Mouse (Mus musculus) forebrain, embryonic 11.5 days (tissue): ENCODE measurements around the gene Ackr3. TPM values are rescaled to one million over a fixed set of nuclear protein-coding genes. Genes with fewer than 3 reads are reported as not detected.

ENCODE experiments used
- ATAC-seq: fragments of 200-750 bp; cut with Nextera tagmentation; replicated peaks from 2 replicates; pipeline ENCODE4 v1.8.0; 2017; ENCODE audit warnings: moderate TSS enrichment; ENCODE audit not compliant: low FRiP score
- DNase-seq: peaks from one replicate; pipeline ENCODE4 v3.0.0-alpha.2; 2017; ENCODE audit warnings: low spot score
- H3K27ac ChIP-seq: fragments of 300-500 bp; sonication (generic); 2 replicates; pipeline ENCODE4 v1.5.1; 2014; ENCODE audit warnings: low read depth, low read length
- H3K27me3 ChIP-seq: fragments of 300-500 bp; sonication (generic); 2 replicates; pipeline ENCODE4 v1.6.1; 2014; ENCODE audit warnings: mild to moderate bottlenecking, low read length, mixed read lengths; ENCODE audit not compliant: control insufficient read depth, insufficient read depth
- H3K36me3 ChIP-seq: fragments of 300-500 bp; sonication (generic); 2 replicates; pipeline ENCODE4 v1.6.1; 2014; ENCODE audit warnings: mild to moderate bottlenecking, low read length, moderate library complexity, mixed read lengths; ENCODE audit not compliant: control insufficient read depth, insufficient read depth
- H3K4me1 ChIP-seq: fragments of 300-500 bp; sonication (generic); replicated peaks from 2 replicates; pipeline ENCODE4 v1.6.1; 2014; ENCODE audit warnings: low read length, mixed read lengths; ENCODE audit not compliant: control insufficient read depth, insufficient read depth
- H3K4me2 ChIP-seq: fragments of 300-500 bp; sonication (generic); 2 replicates; pipeline ENCODE4 v1.6.1; 2014; ENCODE audit warnings: low read depth, mild to moderate bottlenecking, low read length, moderate library complexity, mixed read lengths; ENCODE audit not compliant: severe bottlenecking
- H3K4me3 ChIP-seq: fragments of 300-500 bp; sonication (generic); 2 replicates; pipeline ENCODE4 v1.5.1; 2014; ENCODE audit warnings: low read depth, low read length
- H3K9ac ChIP-seq: fragments of 300-500 bp; sonication (generic); 2 replicates; pipeline ENCODE4 v1.6.1; 2014; ENCODE audit warnings: low read length
- H3K9me3 ChIP-seq: fragments of 300-500 bp; sonication (generic); 2 replicates; pipeline ENCODE4 v1.6.1; 2016; ENCODE audit warnings: low read length, mixed read lengths; ENCODE audit not compliant: control insufficient read depth
- WGBS: fragments of 180-500 bp; shearing (Covaris S2); extraction: QIAGEN DNeasy Blood & Tissue Kit; methylation state at CpG from one replicate; pipeline ENCODE4 v1.1.7; 2014; 5-methylcytosine and 5-hydroxymethylcytosine counted together
- polyA plus RNA-seq: library from polyadenylated mRNA; unstranded; fragments of >200 nt; fragmentation: Nextera tagmentation; extraction: Ambion mirVana; gene quantifications from 2 replicates; pipeline ENCODE4 v1.2.1, GENCODE M21; 2014

Gene Ackr3
- polyA plus RNA-seq, 1 experiment from 2014 or later, result 31.2 TPM

GRCm38 (mm10) chr1:90214021-90214420 lies 10.2 kb downstream of the Ackr3 start:
- ATAC-seq (no peak), DNase-seq (no peak)
- Histone ChIP-seq H3K27ac (no peak overlapping the region), H3K4me2 (no peak overlapping the region), H3K27me3 (no peaks in the 10 kb centered on the region), H3K9ac (no peak overlapping the region), H3K4me3 (no peak overlapping the region), H3K4me1 (peaks cover 5% of the 10 kb centered on the region; the same call in 1 of the 2 replicates), H3K36me3 (peaks cover 12% of the 10 kb centered on the region), H3K9me3 (no peaks in the 10 kb centered on the region; the same call in 1 of the 2 replicates)
- 94% methylated on average over 12 of the region's 12 CpGs for WGBS

GRCm38 (mm10) chr1:90214926-90215325 lies 11.1 kb downstream of the Ackr3 start:
- Histone ChIP-seq H3K9ac (no peak overlapping the region), H3K4me3 (no peak overlapping the region), H3K27ac (no peak overlapping the region), H3K4me2 (no peak overlapping the region), H3K36me3 (peaks cover 12% of the 10 kb centered on the region), H3K27me3 (no peaks in the 10 kb centered on the region), H3K9me3 (no peaks in the 10 kb centered on the region; the same call in 1 of the 2 replicates), H3K4me1 (peaks cover 7% of the 10 kb centered on the region; the same call in 1 of the 2 replicates)
- 95% methylated on average over 6 of the region's 6 CpGs for WGBS
- DNase-seq (no peak), ATAC-seq (no peak)

- Histone ChIP-seq H3K27me3 (no peaks in the 10 kb centered on the region), H3K27ac (no peak overlapping the region), H3K4me2 (no peak overlapping the region), H3K9ac (no peak overlapping the region), H3K4me1 (peaks cover 10% of the 10 kb centered on the region; the same call in 1 of the 2 replicates), H3K36me3 (peaks cover 12% of the 10 kb centered on the region), H3K4me3 (no peak overlapping the region), H3K9me3 (no peaks in the 10 kb centered on the region; the same call in 1 of the 2 replicates)
- 81% methylated on average over 2 of the region's 2 CpGs for WGBS
- DNase-seq (no peak), ATAC-seq (no peak)
These were observed 12.1 kb downstream of the Ackr3 start for GRCm38 (mm10) chr1:90215881-90216280.

GRCm38 (mm10) chr1:90216395-90216794 lies 12.6 kb downstream of the Ackr3 start:
- Histone ChIP-seq H3K9me3 (no peaks in the 10 kb centered on the region; the same call in 1 of the 2 replicates), H3K36me3 (peaks cover 12% of the 10 kb centered on the region), H3K4me1 (peaks cover 14% of the 10 kb centered on the region), H3K27ac (no peak overlapping the region), H3K4me2 (no peak overlapping the region), H3K4me3 (no peak overlapping the region), H3K9ac (no peak overlapping the region), H3K27me3 (no peaks in the 10 kb centered on the region)
- DNase-seq (no peak), ATAC-seq (no peak)
- WGBS, result 69% methylated on average over 1 of the region's 1 CpGs

- peaks cover 29% of the 10 kb centered on the region for H3K4me1 ChIP-seq
- H3K27me3 ChIP-seq, result no peaks in the 10 kb centered on the region
- no peak for ATAC-seq
- no peaks in the 10 kb centered on the region for H3K36me3 ChIP-seq
- no peak overlapping the region for H3K4me3 ChIP-seq
- 0 out of 2 replicates have a peak overlapping the region, but pooled peaks have one; percentile 2 for H3K9ac ChIP-seq
- no peak for DNase-seq
- H3K9me3 ChIP-seq, result no peaks in the 10 kb centered on the region; the same call in 1 of the 2 replicates
- 12% methylated on average over 9 of the region's 9 CpGs for WGBS
- peak overlapping the region; percentile 48; the same call in 1 of the 2 replicates for H3K27ac ChIP-seq
- no peak overlapping the region for H3K4me2 ChIP-seq
These were observed 16.5 kb downstream of the Ackr3 start for GRCm38 (mm10) chr1:90220280-90220679.

- Histone ChIP-seq H3K9me3 (no peaks in the 10 kb centered on the region; the same call in 1 of the 2 replicates), H3K4me3 (no peak overlapping the region), H3K36me3 (no peaks in the 10 kb centered on the region), H3K9ac (no peak overlapping the region), H3K4me1 (peaks cover 29% of the 10 kb centered on the region), H3K4me2 (no peak overlapping the region), H3K27me3 (no peaks in the 10 kb centered on the region), H3K27ac (no peak overlapping the region)
- DNase-seq (no peak), ATAC-seq (no peak)
- WGBS, result 76% methylated on average over 4 of the region's 4 CpGs
These were observed 17.1 kb downstream of the Ackr3 start for GRCm38 (mm10) chr1:90220844-90221243.

- ATAC-seq (peak; percentile 73), DNase-seq (peak; percentile 80)
- 32% methylated on average over 18 of the region's 18 CpGs for WGBS
- Histone ChIP-seq H3K4me1 (peaks cover 29% of the 10 kb centered on the region), H3K27ac (peak overlapping the region; percentile 72), H3K4me2 (peak overlapping the region; percentile 31), H3K4me3 (no peak overlapping the region), H3K9me3 (no peaks in the 10 kb centered on the region; the same call in 1 of the 2 replicates), H3K27me3 (no peaks in the 10 kb centered on the region), H3K9ac (no peak overlapping the region), H3K36me3 (no peaks in the 10 kb centered on the region)
These were observed 18.1 kb downstream of the Ackr3 start for GRCm38 (mm10) chr1:90221811-90222361.

GRCm38 (mm10) chr1:90222427-90222901 lies 18.7 kb downstream of the Ackr3 start:
- Histone ChIP-seq H3K4me3 (no peak overlapping the region), H3K4me1 (peaks cover 30% of the 10 kb centered on the region), H3K36me3 (no peaks in the 10 kb centered on the region), H3K4me2 (peak overlapping the region; percentile 31), H3K9me3 (no peaks in the 10 kb centered on the region; the same call in 1 of the 2 replicates), H3K27me3 (no peaks in the 10 kb centered on the region), H3K27ac (peak overlapping the region; percentile 72), H3K9ac (no peak overlapping the region)
- no peak for DNase-seq
- ATAC-seq, result peak; percentile 37; the same call in 1 of the 2 replicates
- 29% methylated on average over 17 of the region's 17 CpGs for WGBS

- ATAC-seq (no peak), DNase-seq (no peak)
- peaks cover 32% of the 10 kb centered on the region for H3K4me1 ChIP-seq
- 5% methylated on average over 2 of the region's 2 CpGs for WGBS
- H3K9me3 ChIP-seq, result no peaks in the 10 kb centered on the region; the same call in 1 of the 2 replicates
- no peak overlapping the region for H3K4me3 ChIP-seq
- peak overlapping the region; percentile 72 for H3K27ac ChIP-seq
- H3K4me2 ChIP-seq, result no peak overlapping the region
- no peaks in the 10 kb centered on the region for H3K27me3 ChIP-seq
- no peaks in the 10 kb centered on the region for H3K36me3 ChIP-seq
- H3K9ac ChIP-seq, result no peak overlapping the region
These were observed 19.2 kb downstream of the Ackr3 start for GRCm38 (mm10) chr1:90223006-90223405.
